Mouse (Mus musculus): ENCODE measurements around the gene Thbd. TPM values are rescaled to one million over a fixed set of nuclear protein-coding genes. Genes with fewer than 3 reads are reported as not detected.

Gene Thbd
- 10 to 100 TPM; 11.3 to 21.6 TPM for total RNA-seq (2021)
- long read RNA-seq, experiment 1, transcript Thbd-201 (1 exons, 3,723 nt) = major isoform, 22 of 22 reads
- long read RNA-seq, experiment 1, partial matches to known transcripts = 0 of 22 reads
- long read RNA-seq, experiment 1, other reads (novel, unspliced or antisense) = 0 of 22 reads
- long read RNA-seq, experiment 2, transcript Thbd-201 (1 exons, 3,723 nt) = major isoform, 14 of 15 reads
- long read RNA-seq, experiment 2, partial matches to known transcripts = 0 of 15 reads
- long read RNA-seq, experiment 2, other reads (novel, unspliced or antisense) = 1 of 15 reads

- peak; percentile 85 for DNase-seq (ENCODE audit: low spot score)
Measured at GRCm38 (mm10) chr2:148407870-148408760, at the start of gene Thbd. TSS of gene Thbd (minus strand) at chr2:148408188.

- DNase-seq (ENCODE audit: low spot score) = no peak
Measured at GRCm38 (mm10) chr2:148455341-148455740, 47.4 kb upstream of the Thbd start.

DNA sequence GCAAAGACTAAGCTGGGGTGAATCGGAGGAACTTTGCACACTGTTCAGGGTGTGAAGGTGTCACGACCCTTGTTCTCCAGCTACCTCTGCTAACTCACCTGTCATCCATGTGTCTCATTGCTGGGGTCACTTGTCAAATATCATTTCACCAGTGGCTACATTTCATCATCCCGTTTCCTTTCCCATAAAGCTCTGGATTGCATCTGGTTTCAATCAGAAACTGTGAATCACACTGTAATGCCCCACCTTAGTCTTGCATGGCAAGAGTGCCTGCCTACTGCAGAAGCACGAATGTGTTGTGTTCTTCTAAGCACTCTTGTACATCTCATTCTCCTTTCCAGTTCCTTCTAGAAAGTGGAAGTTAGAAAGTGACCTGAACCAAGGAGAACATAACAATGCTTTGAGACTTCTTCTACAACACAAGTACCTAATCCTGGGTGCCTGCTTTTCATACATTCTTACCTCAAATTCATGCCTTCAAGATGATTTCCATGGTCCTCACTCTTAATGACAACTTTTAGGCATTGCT, 46.1 kb upstream of the Thbd start:
- DNase-seq (ENCODE audit: low spot score) = no peak

DNA sequence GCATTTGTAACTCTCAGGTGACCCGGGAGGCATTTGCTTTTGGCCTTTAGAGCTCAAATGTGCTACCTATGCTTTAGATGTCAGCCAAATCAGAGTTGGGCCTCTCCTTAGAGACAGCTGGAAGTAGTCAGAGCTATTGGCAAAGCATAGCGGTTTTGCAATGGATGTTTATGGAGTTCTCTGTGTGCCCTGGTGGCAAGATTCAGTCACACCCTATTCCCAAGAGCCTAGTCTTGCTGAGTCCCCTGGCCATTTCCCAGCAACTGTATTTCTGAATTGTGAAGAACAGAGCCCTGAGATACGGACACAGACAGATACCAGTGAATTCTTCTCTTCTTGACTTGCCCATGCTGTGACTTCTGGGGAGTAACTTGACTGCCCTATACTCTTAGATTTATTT, 45.1 kb upstream of the Thbd start:
- DNase-seq (ENCODE audit: low spot score) = peak; percentile 80

- peak; percentile 41 for DNase-seq (ENCODE audit: low spot score)
Measured at GRCm38 (mm10) chr2:148451498-148451897, 43.5 kb upstream of the Thbd start.

GRCm38 (mm10) chr2:148450616-148451015, 42.6 kb upstream of the Thbd start:
- no peak for DNase-seq (ENCODE audit: low spot score)

GRCm38 (mm10) chr2:148449659-148450058, 41.7 kb upstream of the Thbd start:
- DNase-seq (ENCODE audit: low spot score) = no peak

DNA sequence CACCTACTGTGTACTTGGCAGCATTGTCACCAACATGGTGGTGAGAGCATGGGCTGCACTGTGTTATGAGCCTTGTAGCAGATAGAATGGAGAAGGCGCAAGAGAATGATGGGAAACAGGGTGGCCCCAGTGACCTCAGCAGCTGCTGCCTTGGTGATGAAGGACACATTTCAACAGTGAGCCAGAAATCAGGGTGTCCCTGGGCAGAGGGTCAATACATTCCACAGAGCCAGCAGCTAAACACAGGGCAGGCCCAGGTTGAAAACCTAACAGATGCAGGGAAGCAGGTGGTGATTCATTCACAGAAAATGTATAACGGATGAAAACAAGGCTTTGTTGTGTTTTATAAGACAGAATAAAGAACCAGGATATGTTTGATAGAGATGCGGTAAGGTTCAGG, 38.5 kb upstream of the Thbd start:
- DNase-seq (ENCODE audit: low spot score) = no peak

- DNase-seq (ENCODE audit: low spot score) = no peak
Measured at GRCm38 (mm10) chr2:148445616-148446015, 37.6 kb upstream of the Thbd start.

- no peak for DNase-seq (ENCODE audit: low spot score)
Measured at GRCm38 (mm10) chr2:148444472-148444871, 36.5 kb upstream of the Thbd start.

- DNase-seq (ENCODE audit: low spot score) = peak; percentile 28
Measured at GRCm38 (mm10) chr2:148443249-148443958, 35.4 kb upstream of the Thbd start, which contains the start of gene Cd93. TSS of gene Cd93 (minus strand) at chr2:148443563.

DNA sequence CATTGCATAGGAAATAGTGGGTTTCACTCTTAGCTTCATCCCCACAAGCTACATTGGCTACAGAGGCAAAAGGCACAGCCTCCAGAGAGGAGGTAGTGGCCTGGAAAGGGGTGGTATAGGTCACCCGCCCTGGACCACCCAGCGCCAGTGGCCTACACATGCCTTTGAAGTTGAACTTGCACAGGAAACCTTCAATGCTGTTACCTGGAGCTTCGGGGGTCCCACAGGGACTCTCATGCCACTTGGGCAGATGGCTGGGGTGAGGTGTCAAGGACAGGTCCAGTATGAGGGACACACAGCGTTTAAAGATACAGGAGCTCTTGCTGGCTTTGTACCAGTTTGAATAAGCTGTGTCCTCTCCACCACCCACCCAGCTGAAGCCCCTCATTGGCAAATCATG, 34.7 kb upstream of the Thbd start:
- no peak for DNase-seq (ENCODE audit: low spot score)

DNA sequence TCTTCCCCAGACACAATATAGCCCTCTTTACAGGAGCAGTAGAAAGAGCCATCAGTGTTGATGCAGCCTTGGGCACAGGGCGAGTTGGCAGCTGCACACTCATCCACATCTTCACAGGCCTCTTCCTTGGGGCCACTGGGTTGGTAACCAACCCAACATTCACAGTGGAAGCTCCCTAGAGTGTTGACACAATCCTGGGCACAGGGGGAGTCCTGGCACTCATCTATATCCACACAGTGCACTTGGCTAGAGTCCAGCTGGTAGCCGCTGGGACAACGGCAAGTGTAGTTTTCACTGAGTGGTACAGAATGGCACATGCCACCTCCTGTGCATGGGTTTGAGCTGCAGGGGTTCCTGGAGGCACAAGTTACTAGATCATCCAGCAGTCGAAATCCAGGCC, 34.2 kb upstream of the Thbd start:
- DNase-seq (ENCODE audit: low spot score) = no peak

GRCm38 (mm10) chr2:148441421-148441820, 33.4 kb upstream of the Thbd start:
- DNase-seq (ENCODE audit: low spot score) = no peak

DNA sequence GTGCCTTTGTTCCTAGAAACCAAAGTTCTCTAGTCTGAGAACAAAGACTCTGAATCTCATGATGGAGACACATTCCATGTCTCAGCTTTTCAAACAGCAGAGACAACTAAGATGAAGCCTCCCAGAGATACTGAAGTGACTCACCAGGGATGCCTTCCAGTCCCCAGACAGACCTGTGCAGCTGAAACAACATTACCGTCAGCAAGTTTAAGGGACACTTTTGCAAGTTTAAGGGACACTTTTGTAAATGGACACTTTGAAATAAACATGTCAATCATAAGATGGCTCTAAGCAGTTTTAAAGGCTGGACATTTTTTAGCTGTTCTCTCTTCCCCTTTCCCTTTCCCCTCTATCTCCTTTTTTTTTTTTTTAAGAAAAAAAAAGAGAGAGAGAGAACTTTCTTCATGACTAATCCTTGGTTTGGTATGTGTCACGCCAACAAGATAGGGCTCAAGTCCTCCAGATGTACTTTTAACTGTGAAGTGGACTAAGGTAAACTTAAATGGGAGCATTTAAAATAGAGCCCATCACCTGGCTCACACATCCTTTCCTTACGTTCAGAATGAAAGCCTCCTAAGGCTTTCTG, 31.8 kb upstream of the Thbd start:
- no peak for DNase-seq (ENCODE audit: low spot score)

DNA sequence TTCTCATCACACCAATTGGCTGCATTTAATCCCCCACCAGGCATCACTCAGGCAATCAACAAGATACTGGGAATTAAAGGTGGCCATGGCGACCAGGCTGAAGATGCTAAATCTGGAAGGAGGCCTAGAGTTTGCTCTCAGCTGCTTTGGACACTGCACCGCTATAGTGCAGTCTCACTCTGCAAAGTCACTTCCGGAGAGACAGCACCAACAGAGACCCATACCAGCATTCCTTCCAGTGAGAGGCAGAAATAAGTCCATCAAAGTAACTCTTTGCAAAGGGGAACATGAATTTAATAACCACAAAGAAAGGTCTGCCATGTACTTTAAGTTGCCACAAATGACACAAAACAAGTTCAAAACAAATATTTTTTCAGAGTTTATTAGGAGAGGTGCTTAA, 28.3 kb upstream of the Thbd start:
- DNase-seq (ENCODE audit: low spot score) = no peak

GRCm38 (mm10) chr2:148432346-148432745, 24.4 kb upstream of the Thbd start:
- no peak for DNase-seq (ENCODE audit: low spot score)

GRCm38 (mm10) chr2:148430941-148431340, 23.0 kb upstream of the Thbd start:
- no peak for DNase-seq (ENCODE audit: low spot score)

DNA sequence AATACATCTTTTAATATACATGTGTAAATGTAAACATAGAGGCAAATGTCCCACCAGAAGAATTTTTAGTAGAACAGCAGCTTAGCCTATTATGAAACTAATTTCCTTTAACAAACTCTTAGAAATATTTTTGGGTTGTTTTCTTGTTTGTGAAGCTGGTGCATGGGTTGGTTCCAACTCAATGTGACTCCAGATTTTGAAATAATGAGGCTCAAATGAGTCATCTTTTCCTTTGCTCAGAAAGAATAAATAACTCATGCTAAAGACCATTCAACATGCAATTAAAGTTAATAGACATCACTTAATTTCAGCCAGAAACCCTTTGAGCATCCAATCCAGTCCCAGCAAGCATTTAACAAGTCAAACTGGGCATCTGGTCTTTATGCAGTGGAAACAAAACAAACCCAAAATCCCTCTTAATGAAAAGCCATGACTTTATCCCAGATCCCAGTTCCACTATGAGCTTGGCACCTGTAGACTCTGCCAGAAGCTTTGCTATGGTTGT, 21.1 kb upstream of the Thbd start:
- no peak for DNase-seq (ENCODE audit: low spot score)

DNA sequence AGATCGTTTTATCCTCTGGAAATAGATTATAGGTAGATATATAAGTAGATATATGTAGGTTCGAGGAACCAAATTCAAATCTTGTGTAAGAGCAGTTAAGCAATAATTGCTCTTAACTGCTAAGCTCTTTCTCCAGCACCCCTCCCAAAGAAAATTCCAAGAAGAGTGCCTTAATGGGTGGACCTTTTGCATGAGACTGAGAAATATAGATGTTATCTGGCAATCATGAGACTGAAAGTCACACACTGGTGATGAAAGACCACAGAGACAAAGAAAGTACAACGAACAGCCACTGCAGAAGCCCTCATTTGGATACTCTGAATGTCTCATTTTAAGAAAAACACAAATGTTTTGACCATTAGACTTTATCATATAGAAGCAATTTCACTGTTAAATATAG, 20.5 kb upstream of the Thbd start:
- DNase-seq (ENCODE audit: low spot score) = no peak

DNA sequence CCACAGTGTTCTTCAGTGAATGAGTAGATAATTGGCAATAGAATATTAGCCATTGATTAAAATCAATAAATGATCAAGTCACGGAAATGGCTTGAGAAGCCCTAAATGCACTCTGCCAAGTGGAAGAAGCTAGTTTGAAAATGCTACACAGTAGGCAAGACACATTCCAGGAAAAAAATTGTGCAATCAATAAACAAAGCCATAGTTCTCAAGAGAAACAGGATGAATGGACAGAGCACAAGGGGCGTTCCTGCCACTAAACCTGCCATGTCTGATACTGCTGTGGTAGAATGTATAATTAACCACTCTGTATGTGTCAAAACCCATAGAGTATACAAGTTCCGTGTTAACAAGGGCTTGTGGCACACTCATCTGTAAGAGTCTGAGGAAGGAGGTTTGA, 19.6 kb upstream of the Thbd start:
- no peak for DNase-seq (ENCODE audit: low spot score)
